Mouse (Mus musculus) ES-Bruce4 (cell line): ENCODE data around the gene Gss.

Experiments
- CTCF ChIP-seq: IDR thresholded peaks from one replicate; pipeline ENCODE4 v1.8.1; 2011; ENCODE audit warnings: low read depth, low read length
- EP300 ChIP-seq: IDR thresholded peaks from 2 replicates; pipeline ENCODE4 v1.6.1; 2011; ENCODE audit warnings: low read depth, low read length; ENCODE audit not compliant: insufficient read depth
- POLR2A ChIP-seq: IDR thresholded peaks from one replicate; pipeline ENCODE4 v1.8.1; 2011; ENCODE audit warnings: low read length; ENCODE audit not compliant: insufficient read depth

- TF ChIP-seq EP300, result no peak
- TF ChIP-seq CTCF, result no peak
- no peak for TF ChIP-seq POLR2A
Observed at GRCm38 (mm10) chr2:155636881-155637280, 44.3 kb upstream of the Gss start.
